Mouse (Mus musculus) liver, adult 2 months (tissue): Measurements from ENCODE around the gene Ppp1cc. TPM values are rescaled to one million over a fixed set of nuclear protein-coding genes. Genes with fewer than 3 reads are reported as not detected.

ENCODE experiments used
- DNase-seq: peaks from one replicate; pipeline ENCODE4 v3.0.0-alpha.2; 2011; ENCODE audit warnings: low read depth, low spot score; ENCODE audit errors: extremely low read depth
- H3K27ac ChIP-seq: fragments of 200-500 bp; replicated peaks from 2 replicates; pipeline ENCODE4 v1.5.1; 2012; ENCODE audit warnings: low read depth, mild to moderate bottlenecking, control low read depth, inconsistent platforms, low read length; ENCODE audit not compliant: insufficient read depth
- H3K27me3 ChIP-seq: fragments of 200-500 bp; 2 replicates; pipeline ENCODE4 v1.6.1; 2012; ENCODE audit warnings: mild to moderate bottlenecking, moderate library complexity, low read length, inconsistent platforms; ENCODE audit not compliant: control insufficient read depth, insufficient read depth
- H3K36me3 ChIP-seq: fragments of 200-500 bp; 2 replicates; pipeline ENCODE4 v1.6.1; 2012; ENCODE audit warnings: low read length, inconsistent platforms; ENCODE audit not compliant: control insufficient read depth, insufficient read depth
- H3K4me1 ChIP-seq: fragments of 200-500 bp; 2 replicates; pipeline ENCODE4 v1.6.1; 2011; ENCODE audit warnings: low read length; ENCODE audit not compliant: control insufficient read depth, insufficient read depth
- H3K4me3 ChIP-seq: fragments of 200-500 bp; 2 replicates; pipeline ENCODE4 v1.5.1; 2011; ENCODE audit warnings: low read depth, mild to moderate bottlenecking, control low read depth, low read length, moderate library complexity; ENCODE audit not compliant: insufficient read depth
- H3K79me2 ChIP-seq: fragments of 200-500 bp; 2 replicates; pipeline ENCODE4 v1.6.1; 2012; ENCODE audit warnings: inconsistent platforms, mild to moderate bottlenecking, low read length, moderate library complexity; ENCODE audit not compliant: control insufficient read depth, insufficient read depth
- H3K9ac ChIP-seq: fragments of 200-500 bp; 2 replicates; pipeline ENCODE4 v1.6.1; 2012; ENCODE audit warnings: low read depth, mild to moderate bottlenecking, control low read depth, inconsistent platforms, low read length
- CTCF ChIP-seq: fragments of 200-500 bp; IDR thresholded peaks from 2 replicates; pipeline ENCODE4 v1.5.1; 2011; ENCODE audit warnings: low read depth, low read length, control low read depth
- POLR2A ChIP-seq: fragments of 200-500 bp; IDR thresholded peaks from 2 replicates; pipeline ENCODE4 v1.6.1; 2011; ENCODE audit warnings: low read length, control low read depth; ENCODE audit not compliant: insufficient read depth; ENCODE audit errors: extremely low read depth
- WGBS: fragments of 180-500 bp; shearing (Covaris S2); methylation state at CpG from one replicate; pipeline ENCODE4 v1.1.7; 2018; 5-methylcytosine and 5-hydroxymethylcytosine counted together
- polyA plus RNA-seq: library from polyadenylated mRNA; depleted of rRNA; stranded (reverse); fragments of >200 nt; gene quantifications from 2 replicates; pipeline ENCODE4 v1.2.3, GENCODE M21; 2012
- total RNA-seq: library from RNA; depleted of rRNA; stranded (reverse); fragments of >200 nt; gene quantifications from 2 replicates; pipeline ENCODE4 v1.2.3, GENCODE M21; 2014

Gene Ppp1cc
- total and polyA plus RNA-seq, 2 experiments: 36.4 to 100 TPM

- WGBS: 44% methylated on average over 6 of the region's 6 CpGs
- Histone ChIP-seq H3K9ac (no peak overlapping the region), H3K36me3 (peaks cover 14% of the 10 kb centered on the region), H3K4me1 (peaks cover 31% of the 10 kb centered on the region), H3K4me3 (no peak overlapping the region), H3K27ac (no peak overlapping the region), H3K27me3 (no peaks in the 10 kb centered on the region), H3K79me2 (peaks cover 29% of the 10 kb centered on the region)
- TF ChIP-seq CTCF (no peak), POLR2A (no peak)
- no peak for DNase-seq
Observed at GRCm38 (mm10) chr5:122165233-122165915, 7.3 kb downstream of the Ppp1cc start.

GRCm38 (mm10) chr5:122166636-122167161 is 8.6 kb downstream of the Ppp1cc start:
- H3K4me1 ChIP-seq: peaks cover 22% of the 10 kb centered on the region
- peaks cover 18% of the 10 kb centered on the region for H3K79me2 ChIP-seq
- no peaks in the 10 kb centered on the region for H3K27me3 ChIP-seq
- TF ChIP-seq POLR2A (no peak), CTCF (no peak)
- no peak overlapping the region for H3K27ac ChIP-seq
- no peak for DNase-seq
- no peak overlapping the region for H3K4me3 ChIP-seq
- no peak overlapping the region for H3K9ac ChIP-seq
- WGBS: 76% methylated on average over 8 of the region's 8 CpGs
- H3K36me3 ChIP-seq: peaks cover 27% of the 10 kb centered on the region

- Histone ChIP-seq H3K4me3 (no peak overlapping the region), H3K27ac (no peak overlapping the region), H3K36me3 (peaks cover 41% of the 10 kb centered on the region), H3K9ac (no peak overlapping the region), H3K27me3 (no peaks in the 10 kb centered on the region), H3K4me1 (peaks cover 13% of the 10 kb centered on the region), H3K79me2 (peaks cover 7% of the 10 kb centered on the region; the same call in 1 of the 2 replicates)
- WGBS: 80% methylated on average over 14 of the region's 14 CpGs
- TF ChIP-seq POLR2A: no peak
- TF ChIP-seq CTCF: no peak
- no peak for DNase-seq
Observed at GRCm38 (mm10) chr5:122168344-122169069, 10.4 kb downstream of the Ppp1cc start.

- no peak overlapping the region for H3K4me3 ChIP-seq
- peaks cover 48% of the 10 kb centered on the region for H3K36me3 ChIP-seq
- H3K27ac ChIP-seq: no peak overlapping the region
Observed at GRCm38 (mm10) chr5:122171058-122171457, 13.0 kb downstream of the Ppp1cc start.

GRCm38 (mm10) chr5:122175402-122175801 is 17.3 kb downstream of the Ppp1cc start:
- H3K4me1 ChIP-seq: no peaks in the 10 kb centered on the region
- no peaks in the 10 kb centered on the region for H3K27me3 ChIP-seq
- no peak overlapping the region for H3K9ac ChIP-seq
- DNase-seq: peak; percentile 58
- WGBS: 20% methylated on average over 2 of the region's 2 CpGs
- no peaks in the 10 kb centered on the region for H3K79me2 ChIP-seq
- H3K27ac ChIP-seq: no peak overlapping the region
- TF ChIP-seq POLR2A (no peak), CTCF (no peak)
- H3K4me3 ChIP-seq: no peak overlapping the region
- peaks cover 37% of the 10 kb centered on the region for H3K36me3 ChIP-seq

More at GRCm38 (mm10) chr5:122171058-122171457, 13.0 kb downstream of the Ppp1cc start:
- Histone ChIP-seq H3K27me3 (no peaks in the 10 kb centered on the region), H3K9ac (no peak overlapping the region), H3K4me1 (no peaks in the 10 kb centered on the region), H3K79me2 (0 out of 2 replicates have a peak, but pooled peaks cover 4% of the 10 kb centered on the region)
- TF ChIP-seq CTCF (no peak), POLR2A (no peak)
- DNase-seq: no peak
- WGBS: 86% methylated on average over 8 of the region's 8 CpGs
